Mouse (Mus musculus) MEL (cell line): Measurements from ENCODE around the gene Elavl1. TPM values are rescaled to one million over a fixed set of nuclear protein-coding genes. Genes with fewer than 3 reads are reported as not detected.
A peak's percentile ranks its signal among the peaks of the same experiment; 100 is the strongest.

Experiments used
- DNase-seq: peaks from one replicate; pipeline ENCODE4 v3.0.0; 2011; ENCODE audit warnings: low read depth, low spot score
- H3K27ac ChIP-seq: 2 replicates; pipeline ENCODE4 v1.5.1; 2012; ENCODE audit warnings: low read depth, mild to moderate bottlenecking, control low read depth, low read length, moderate library complexity; ENCODE audit not compliant: control insufficient read depth
- H3K27me3 ChIP-seq, 2 experiments: fragments of 150-350 bp in 1 of 2; sonication (generic) in 1 of 2; 2 replicates each; pipeline ENCODE4 v1.6.1; 2012; ENCODE audit warnings: low read length in 2 of 2, mild to moderate bottlenecking in 2 of 2, improper control_type of control experiment in 1 of 2, moderate library complexity in 1 of 2; ENCODE audit not compliant: insufficient read depth in 2 of 2, control insufficient read depth in 1 of 2
- H3K36me3 ChIP-seq, 2 experiments: 2 replicates each; pipeline ENCODE4 v1.6.1; 2012 to 2014; ENCODE audit warnings: low read length in 2 of 2, improper control_type of control experiment in 1 of 2, inconsistent platforms in 1 of 2, mild to moderate bottlenecking in 1 of 2; ENCODE audit not compliant: insufficient read depth in 2 of 2, control insufficient read depth in 1 of 2
- H3K4me1 ChIP-seq, 2 experiments: fragments of 150-350 bp in 1 of 2; sonication (generic) in 1 of 2; 2 replicates each; pipeline ENCODE4 v1.6.1; 2012; ENCODE audit warnings: low read length in 2 of 2, improper control_type of control experiment in 1 of 2, mild to moderate bottlenecking in 1 of 2; ENCODE audit not compliant: insufficient read depth in 2 of 2, control insufficient read depth in 1 of 2
- H3K4me3 ChIP-seq, 2 experiments: fragments of 150-350 bp in 1 of 2; sonication (generic) in 1 of 2; 2 replicates each; pipeline ENCODE4 v1.5.1; 2012; ENCODE audit warnings: low read depth in 2 of 2, low read length in 2 of 2, mild to moderate bottlenecking in 2 of 2, moderate library complexity in 2 of 2, control low read depth in 1 of 2, improper control_type of control experiment in 1 of 2; ENCODE audit not compliant: control insufficient read depth in 1 of 2, insufficient read depth in 1 of 2
- H3K79me2 ChIP-seq: 2 replicates; pipeline ENCODE4 v1.6.1; 2012; ENCODE audit warnings: mild to moderate bottlenecking, low read length, moderate library complexity; ENCODE audit not compliant: control insufficient read depth, poor library complexity, insufficient read depth
- H3K9ac ChIP-seq: 2 replicates; pipeline ENCODE4 v1.6.1; 2012; ENCODE audit warnings: low read depth, mild to moderate bottlenecking, control low read depth, low read length, moderate library complexity; ENCODE audit not compliant: control insufficient read depth, poor library complexity, severe bottlenecking
- H3K9me3 ChIP-seq: fragments of 150-350 bp; sonication (generic); replicated peaks from 2 replicates; pipeline ENCODE4 v1.6.1; 2012; ENCODE audit warnings: mild to moderate bottlenecking, low read length, improper control_type of control experiment, moderate library complexity; ENCODE audit not compliant: insufficient read depth
- CHD1 ChIP-seq: IDR thresholded peaks from 2 replicates; pipeline ENCODE4 v1.6.1; 2012; ENCODE audit warnings: low read depth, mild to moderate bottlenecking, inconsistent platforms, low read length, improper control_type of control experiment
- CHD2 ChIP-seq: IDR thresholded peaks from 2 replicates; pipeline ENCODE4 v1.6.1; 2011; ENCODE audit warnings: low read length, improper control_type of control experiment
- CTCF ChIP-seq, 3 experiments: IDR thresholded peaks in 2 of 3; conservative IDR thresholded peaks in 1 of 3; 2 replicates each; pipeline ENCODE4 v1.5.1; 2011 to 2012; ENCODE audit warnings: low read length in 3 of 3, low read depth in 2 of 3, mild to moderate bottlenecking in 2 of 3, improper control_type of control experiment in 1 of 3, inconsistent platforms in 1 of 3, mixed read lengths in 1 of 3, moderate library complexity in 1 of 3; ENCODE audit not compliant: control insufficient read depth in 1 of 3, insufficient read depth in 1 of 3, poor library complexity in 1 of 3, severe bottlenecking in 1 of 3
- GABPA ChIP-seq: IDR thresholded peaks from 2 replicates; pipeline ENCODE4 v1.6.1; 2012; ENCODE audit warnings: low read depth, mild to moderate bottlenecking, inconsistent platforms, low read length, improper control_type of control experiment, moderate library complexity
- KAT2A ChIP-seq: conservative IDR thresholded peaks from 2 replicates; pipeline ENCODE4 v1.6.1; 2012; ENCODE audit warnings: low read depth, low read length, improper control_type of control experiment, inconsistent platforms
- MAFK ChIP-seq: IDR thresholded peaks from 2 replicates; pipeline ENCODE4 v1.6.1; 2011; ENCODE audit warnings: low read depth, mild to moderate bottlenecking, low read length, improper control_type of control experiment, borderline replicate concordance
- MAZ ChIP-seq: IDR thresholded peaks from 2 replicates; pipeline ENCODE4 v1.6.1; 2012; ENCODE audit warnings: low read depth, mild to moderate bottlenecking, inconsistent platforms, low read length, improper control_type of control experiment
- MXI1 ChIP-seq: IDR thresholded peaks from 2 replicates; pipeline ENCODE4 v1.6.1; 2011; ENCODE audit warnings: mild to moderate bottlenecking, low read depth, low read length, improper control_type of control experiment
- NELFE ChIP-seq: IDR thresholded peaks from 2 replicates; pipeline ENCODE4 v1.6.1; 2011; ENCODE audit warnings: low read depth, low read length, improper control_type of control experiment
- POLR2A ChIP-seq, 2 experiments: IDR thresholded peaks; 2 replicates each; pipeline ENCODE4 v1.6.1; 2011 to 2012; ENCODE audit warnings: low read length in 2 of 2, mild to moderate bottlenecking in 2 of 2, control low read depth in 1 of 2, improper control_type of control experiment in 1 of 2, low read depth in 1 of 2, moderate library complexity in 1 of 2; ENCODE audit not compliant: control insufficient read depth in 1 of 2, insufficient read depth in 1 of 2, poor library complexity in 1 of 2
- RAD21 ChIP-seq: IDR thresholded peaks from 2 replicates; pipeline ENCODE4 v1.6.1; 2011; ENCODE audit warnings: mild to moderate bottlenecking, low read depth, low read length, improper control_type of control experiment
- TAL1 ChIP-seq: IDR thresholded peaks from 2 replicates; pipeline ENCODE4 v1.6.1; 2012; ENCODE audit warnings: mild to moderate bottlenecking, inconsistent platforms, low read length, moderate library complexity, mixed read lengths
- UBTF ChIP-seq: IDR thresholded peaks from 2 replicates; pipeline ENCODE4 v1.6.1; 2012; ENCODE audit warnings: low read depth, mild to moderate bottlenecking, inconsistent platforms, low read length, improper control_type of control experiment, moderate library complexity, borderline replicate concordance; ENCODE audit not compliant: insufficient read depth
- polyA plus RNA-seq, 2 experiments: library from polyadenylated mRNA; stranded (reverse) in 1 of 2; unstranded in 1 of 2; fragments of >175 nt in 1 of 2; fragments of >200 nt in 1 of 2; gene quantifications; 2 replicates each; pipeline versions ENCODE4 v1.2.1 to v1.2.4; 2012; ENCODE audit warnings: low replicate concordance in 2 of 2, low read depth in 1 of 2; ENCODE audit not compliant: insufficient read length in 2 of 2, insufficient read depth in 1 of 2, missing spikeins in 1 of 2
- total RNA-seq: library from RNA; depleted of rRNA; stranded (reverse); fragments of 300-350 nt; gene quantifications from 2 replicates; pipeline ENCODE4 v1.2.3, GENCODE M21; 2012

Elavl1 gene
- total and polyA plus RNA-seq, 3 experiments = 64.2 to 77.4 TPM; not detected in 1

- H3K9me3 ChIP-seq = no peaks in the 10 kb centered on the region
- no peak for DNase-seq
- TF ChIP-seq MAZ (no peak), POLR2A (IDR thresholded peaks at IDR 0.05; ENCODE audit: control insufficient read depth in 1 of 2, insufficient read depth in 1 of 2, low read depth in 1 of 2, low read length in 2 of 2, poor library complexity in 1 of 2) (0 out of 4 replicates have a peak, but pooled peaks of 1 of the 2 experiments have one; percentile 26), CTCF (IDR thresholded peaks at IDR 0.05 in 2 of 3, conservative IDR thresholded peaks at IDR 0.05 in 1 of 3; ENCODE audit: control insufficient read depth in 1 of 3, insufficient read depth in 1 of 3, low read depth in 2 of 3, low read length in 3 of 3, poor library complexity in 1 of 3, severe bottlenecking in 1 of 3) (peak in 2 of 3 experiments; percentile 16 to 32; a peak in 3 of 6 replicates), MXI1 (no peak), CHD1 (no peak), UBTF (no peak), GABPA (no peak), CHD2 (no peak), TAL1 (no peak), KAT2A (no peak), NELFE (no peak)
- TF ChIP-seq, all 39 proteins: peak for 2
- H3K27ac ChIP-seq = no peak overlapping the region
- H3K27me3 ChIP-seq = no peaks in the 10 kb centered on the region
- no peak overlapping the region for H3K9ac ChIP-seq
- peaks cover 0 to 5% of the 10 kb centered on the region in 2 experiments; a peak in 1 of 4 replicates for H3K4me1 ChIP-seq
- no peaks in the 10 kb centered on the region for H3K79me2 ChIP-seq
- no peak overlapping the region for H3K4me3 ChIP-seq
- H3K36me3 ChIP-seq = peaks cover 9 to 28% of the 10 kb centered on the region in 2 experiments
Observed at GRCm38 (mm10) chr8:4292738-4293137, 32.5 kb downstream of the Elavl1 start.

- TF ChIP-seq TAL1 (no peak), RAD21 (no peak), GABPA (no peak), MAFK (no peak), MXI1 (0 out of 2 replicates have a peak, but pooled peaks have one; percentile 9)
- Histone ChIP-seq H3K9ac (peak overlapping the region; percentile 72), H3K27me3 (no peaks in the 10 kb centered on the region), H3K4me1 (peaks cover 2 to 10% of the 10 kb centered on the region in 2 experiments; a peak in 3 of 4 replicates), H3K9me3 (no peaks in the 10 kb centered on the region), H3K36me3 (peaks cover 4 to 9% of the 10 kb centered on the region in 2 experiments; a peak in 2 of 4 replicates), H3K27ac (peak overlapping the region; percentile 53), H3K4me3 (peak overlapping the region; percentile 53 to 91), H3K79me2 (peaks cover 15% of the 10 kb centered on the region)
- DNase-seq = no peak
Observed at GRCm38 (mm10) chr8:4276111-4276465, 49.1 kb downstream of the Elavl1 start.
